Mouse (Mus musculus) embryonic fibroblast, embryonic 13.5 days (primary cell): ENCODE results near the gene Cyp2a5. TPM values are rescaled to one million over a fixed set of nuclear protein-coding genes. Genes with fewer than 3 reads are reported as not detected.
"Not testable (repeated sequence)": the region's sequence is repeated elsewhere in the genome, so short reads cannot be mapped to it uniquely, and the experiment has no call there.

Experiments used
- H3K27ac ChIP-seq: 2 replicates; pipeline ENCODE4 v1.5.1; 2012; ENCODE audit warnings: low read length, control low read depth, inconsistent platforms; ENCODE audit not compliant: insufficient read depth
- H3K4me1 ChIP-seq: 2 replicates; pipeline ENCODE4 v1.6.1; 2011; ENCODE audit warnings: low read length; ENCODE audit not compliant: control insufficient read depth, insufficient read depth
- H3K4me3 ChIP-seq: 2 replicates; pipeline ENCODE4 v1.5.1; 2011; ENCODE audit warnings: mild to moderate bottlenecking, control low read depth, low read length; ENCODE audit not compliant: insufficient read depth
- CTCF ChIP-seq: IDR thresholded peaks from 2 replicates; pipeline ENCODE4 v1.5.1; 2011; ENCODE audit warnings: mild to moderate bottlenecking, control low read depth, low read length, moderate library complexity, borderline replicate concordance; ENCODE audit not compliant: insufficient read depth
- POLR2A ChIP-seq: IDR thresholded peaks from 2 replicates; pipeline ENCODE4 v1.6.1; 2011; ENCODE audit warnings: low read depth, mild to moderate bottlenecking, control low read depth, low read length, moderate library complexity
- polyA plus RNA-seq: library from polyadenylated mRNA; stranded (reverse); fragments of >200 nt; gene quantifications from 2 replicates; pipeline ENCODE4 v1.2.4, GENCODE M21; 2011; ENCODE audit warnings: low read depth; ENCODE audit not compliant: missing spikeins, insufficient read length

Cyp2a5 gene
- not detected in 2 replicates for polyA plus RNA-seq

DNA sequence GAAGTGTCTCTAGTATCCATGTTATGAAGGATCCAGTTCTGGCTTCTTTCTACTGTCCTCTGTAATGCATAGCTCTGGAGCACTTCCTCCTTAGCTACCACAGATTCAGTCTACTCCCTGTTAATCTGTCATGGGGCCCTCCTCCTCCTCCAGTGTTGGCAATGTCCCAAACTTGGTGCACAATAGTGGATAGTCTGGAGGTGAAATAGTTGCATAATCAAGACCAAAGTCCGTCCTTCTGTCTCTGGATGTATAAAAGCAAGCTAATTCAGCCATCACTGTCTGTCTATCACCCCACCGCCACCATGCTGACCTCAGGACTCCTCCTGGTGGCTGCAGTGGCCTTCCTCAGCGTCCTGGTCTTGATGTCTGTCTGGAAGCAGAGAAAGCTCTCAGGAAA is at the start of gene Cyp2a5:
Cyp2a5 (plus strand) TSS at position 247 of the 400 bp plus-strand sequence.
- not testable (repeated sequence) for H3K4me1 ChIP-seq, H3K4me3 ChIP-seq

DNA sequence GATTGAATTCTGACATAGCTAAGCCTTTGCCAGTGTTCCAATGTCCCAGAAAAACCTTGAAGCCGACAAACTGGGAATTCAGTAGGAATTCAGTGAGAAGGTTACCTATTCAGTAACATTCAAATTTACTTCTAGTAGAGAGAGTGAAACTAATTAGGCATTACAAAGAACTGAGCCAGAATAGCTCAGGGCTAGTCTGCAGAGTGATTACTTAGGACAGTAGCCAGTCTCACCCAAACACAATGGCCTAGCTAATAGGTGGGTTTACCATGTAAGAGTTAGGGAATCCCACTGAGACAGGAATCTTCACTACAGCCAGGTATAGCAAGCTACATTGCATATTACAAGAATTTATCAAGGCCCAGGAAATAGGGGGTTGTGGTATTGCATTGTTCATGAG is 49.1 kb upstream of the Cyp2a5 start:
- H3K27ac ChIP-seq, H3K4me1 ChIP-seq, H3K4me3 ChIP-seq: not testable (repeated sequence)

More for the DNA sequence above, at the start of gene Cyp2a5:
- not testable (repeated sequence) for H3K27ac ChIP-seq

- Histone ChIP-seq H3K4me1 (no peaks in the 10 kb centered on the region), H3K27ac (no peak overlapping the region), H3K4me3 (no peak overlapping the region)
- no peak for TF ChIP-seq CTCF
- TF ChIP-seq POLR2A: no peak
Observed at GRCm38 (mm10) chr7:26789984-26790383, 45.1 kb upstream of the Cyp2a5 start.

DNA sequence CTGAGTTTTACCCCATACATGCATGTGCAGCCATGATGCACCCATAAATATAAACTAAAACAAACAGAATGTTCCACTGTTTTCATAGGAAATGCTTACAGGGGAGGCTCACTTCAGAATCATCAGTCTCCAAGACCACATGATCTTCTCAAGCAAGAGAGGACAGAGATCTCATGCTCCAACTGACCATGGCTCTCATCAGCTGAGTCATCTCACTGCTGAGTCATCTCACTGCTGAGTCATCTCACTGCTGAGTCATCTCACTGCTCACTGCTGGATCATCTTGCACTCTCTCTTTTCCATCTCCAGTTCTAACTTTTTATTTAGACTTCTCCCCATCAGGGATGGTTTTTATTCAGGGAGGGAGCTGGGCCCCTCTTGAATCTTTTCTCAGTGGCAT is 35.0 kb upstream of the Cyp2a5 start:
- Histone ChIP-seq H3K4me3 (no peak overlapping the region), H3K4me1 (no peaks in the 10 kb centered on the region), H3K27ac (no peak overlapping the region)
- TF ChIP-seq POLR2A: no peak
- TF ChIP-seq CTCF: no peak

DNA sequence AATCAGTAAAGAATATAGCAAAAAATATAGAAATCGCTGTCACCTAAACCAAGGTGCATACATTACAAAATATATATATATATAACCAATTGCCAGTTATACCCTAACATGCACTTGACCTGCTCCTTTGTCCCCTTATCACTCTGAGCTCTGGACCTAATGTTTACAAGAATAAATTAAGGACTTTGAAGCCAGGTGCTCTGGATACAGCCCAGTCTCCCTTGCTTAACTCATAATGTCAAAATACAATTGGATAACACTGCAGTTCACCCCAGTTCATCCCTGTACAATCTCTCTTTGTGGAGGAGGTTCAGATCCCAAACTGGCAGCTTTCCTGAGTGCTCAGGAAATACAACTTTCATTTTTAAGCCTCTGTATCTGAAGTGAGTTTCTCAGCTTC is 34.1 kb upstream of the Cyp2a5 start:
- no peaks in the 10 kb centered on the region for H3K4me1 ChIP-seq
- no peak overlapping the region for H3K4me3 ChIP-seq
- no peak for TF ChIP-seq CTCF
- no peak for TF ChIP-seq POLR2A
- H3K27ac ChIP-seq: no peak overlapping the region

DNA sequence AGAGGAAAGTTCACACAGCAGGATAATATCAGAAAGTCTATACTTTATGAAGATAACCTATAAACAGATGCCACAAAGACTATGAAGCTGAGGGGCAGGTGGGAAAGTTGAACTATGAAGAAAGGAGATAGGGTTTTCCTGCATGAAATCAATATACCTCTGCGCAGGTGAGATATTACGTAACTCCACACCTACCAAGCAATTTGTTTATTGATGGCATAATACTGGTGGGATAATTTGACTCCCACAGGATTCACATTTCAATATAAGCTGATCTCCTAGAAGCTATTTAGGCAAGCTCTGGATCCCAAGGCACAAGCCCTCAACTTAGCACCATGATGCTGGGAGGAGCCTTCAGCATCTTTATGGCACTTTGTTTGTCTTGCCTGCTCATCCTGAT is 26.5 kb upstream of the Cyp2a5 start, which contains the start of gene Cyp2g1:
Cyp2g1 (plus strand) TSS at position 301 of the 400 bp plus-strand sequence.
- H3K4me3 ChIP-seq: no peak within 1 kb of the TSS
- no peak within 1 kb of the TSS for H3K27ac ChIP-seq
- H3K4me1 ChIP-seq: no peaks in the 10 kb centered on the region
- TF ChIP-seq POLR2A (no peak), CTCF (no peak)

DNA sequence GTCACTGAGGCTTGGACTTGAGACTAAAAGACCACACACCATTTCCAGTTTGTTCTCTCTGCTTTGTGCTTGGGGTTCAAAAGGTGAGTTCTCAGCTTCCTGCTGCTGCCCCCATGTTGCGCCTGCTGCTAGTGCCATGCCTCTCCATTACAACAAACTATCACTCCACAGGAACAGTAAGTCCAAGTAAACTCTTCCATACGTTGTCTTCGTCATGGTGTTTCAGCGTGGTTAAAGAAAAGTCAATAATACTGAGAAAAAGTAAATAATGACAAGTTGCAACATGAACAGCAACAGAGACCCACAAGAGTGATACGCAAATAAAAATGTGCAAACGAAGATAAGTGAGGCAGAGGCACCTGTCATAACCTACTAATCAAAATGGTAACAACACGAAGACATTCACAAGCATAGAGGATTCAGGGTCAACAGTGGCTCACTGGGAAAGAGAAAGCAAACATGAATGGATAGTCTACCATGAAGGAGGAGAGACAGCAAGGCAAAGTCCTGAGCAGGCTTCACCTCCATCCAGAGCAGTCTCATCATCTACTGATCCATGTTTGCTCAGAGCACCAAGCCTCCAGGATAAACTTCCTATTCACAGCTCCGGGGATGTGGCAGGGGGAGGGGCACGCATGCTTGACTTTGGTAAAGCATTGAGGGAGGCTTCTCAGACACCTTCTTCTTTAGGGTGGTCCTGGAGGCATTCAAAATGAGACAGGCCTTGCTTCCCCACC is 3.4 kb upstream of the Cyp2a5 start:
- H3K4me3 ChIP-seq, H3K27ac ChIP-seq, H3K4me1 ChIP-seq: not testable (repeated sequence)

DNA sequence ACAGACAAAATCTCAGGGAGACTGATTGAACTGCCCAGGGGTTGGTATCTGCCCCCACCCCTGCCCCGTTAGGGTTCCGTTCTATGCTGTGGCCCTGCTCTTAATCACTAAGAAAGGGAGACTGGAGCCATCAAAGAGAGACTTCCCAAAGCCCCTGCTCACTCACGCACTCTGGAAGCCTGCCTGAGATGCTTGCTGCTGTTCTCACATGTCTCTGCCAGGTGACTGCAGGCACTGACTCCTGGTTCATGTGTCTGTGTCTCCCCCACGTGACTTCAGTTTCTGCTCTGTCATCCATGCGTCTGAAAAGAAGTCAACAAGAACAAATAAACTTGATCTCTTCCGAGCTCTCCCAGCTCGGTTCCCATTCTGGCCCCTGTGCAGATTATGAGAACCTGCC is 2.4 kb upstream of the Cyp2a5 start:
- H3K4me3 ChIP-seq, H3K27ac ChIP-seq, H3K4me1 ChIP-seq: not testable (repeated sequence)

DNA sequence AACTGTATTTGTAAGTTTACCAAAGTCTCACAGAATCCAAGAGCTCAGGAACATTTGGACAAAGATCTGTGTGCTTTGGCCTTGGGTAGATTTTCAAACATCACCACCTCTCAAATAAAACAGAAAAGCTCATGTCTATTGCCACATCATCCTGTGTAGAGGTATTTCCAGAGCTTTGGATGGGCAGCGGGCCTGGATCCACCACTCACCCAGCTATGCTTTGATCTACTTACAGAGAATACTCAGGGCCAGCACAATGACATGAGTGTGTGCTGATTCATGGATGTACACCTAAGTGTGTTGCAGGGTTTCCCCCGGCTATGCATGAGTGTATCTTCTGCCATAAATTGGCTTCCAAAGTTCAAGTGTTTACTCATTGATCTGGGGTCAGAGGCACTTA is 8.3 kb downstream of the Cyp2a5 start:
- H3K27ac ChIP-seq, H3K4me3 ChIP-seq, H3K4me1 ChIP-seq: not testable (repeated sequence)

DNA sequence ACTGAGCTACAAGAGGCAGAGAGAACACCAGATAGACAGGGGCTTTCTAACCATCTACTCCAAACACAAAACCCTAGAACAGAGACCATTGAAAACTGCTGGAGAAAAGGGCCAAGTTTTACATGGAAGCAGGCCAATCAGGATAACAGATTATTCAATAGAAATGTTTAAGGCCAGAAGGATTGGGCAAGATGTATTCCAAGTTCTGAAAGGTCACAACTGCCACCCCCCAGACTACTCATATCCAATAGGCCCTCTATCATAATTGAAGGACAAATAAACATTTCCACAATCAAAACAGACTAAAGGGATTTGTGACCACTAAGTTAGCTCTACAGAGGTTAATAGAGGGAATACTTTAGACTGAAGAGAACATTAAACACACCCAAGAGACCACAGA is 15.0 kb downstream of the Cyp2a5 start:
- H3K4me1 ChIP-seq, H3K27ac ChIP-seq, H3K4me3 ChIP-seq: not testable (repeated sequence)

DNA sequence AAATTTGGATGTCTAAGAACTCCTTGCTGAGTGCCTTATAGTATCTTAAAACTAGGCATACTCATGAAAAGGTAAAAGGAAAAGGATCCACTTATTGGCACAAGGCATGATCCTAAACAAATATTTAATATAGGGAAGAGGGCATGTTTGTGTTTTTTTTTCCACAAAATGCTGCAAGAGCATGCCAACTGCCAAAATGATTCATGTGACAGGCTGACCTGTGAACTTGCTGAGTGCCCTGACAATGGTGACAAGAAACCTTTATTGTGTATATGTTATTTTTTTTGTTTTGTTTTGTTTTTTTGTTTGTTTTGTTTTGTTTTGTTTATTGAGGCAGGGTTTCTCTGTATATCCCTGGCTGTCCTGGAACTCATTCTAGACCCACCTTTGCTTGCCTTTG is 43.5 kb downstream of the Cyp2a5 start:
- H3K4me3 ChIP-seq, H3K4me1 ChIP-seq, H3K27ac ChIP-seq: not testable (repeated sequence)

GRCm38 (mm10) chr7:26880600-26880999 is 45.5 kb downstream of the Cyp2a5 start:
- not testable (repeated sequence) for H3K4me3 ChIP-seq, H3K27ac ChIP-seq, H3K4me1 ChIP-seq

Other genes starting within 250 kb of the Cyp2a5 start
- gene Vmn1r185, start 216.8 kb upstream of the Cyp2a5 start, polyA plus RNA-seq: not detected in 2 replicates
- gene Cyp2b23, start 148.9 kb upstream of the Cyp2a5 start, polyA plus RNA-seq: not detected in 2 replicates
- gene Cyp2b19, start 78.2 kb upstream of the Cyp2a5 start, polyA plus RNA-seq: not detected in 2 replicates
- gene Cyp2g1, start 26.4 kb upstream of the Cyp2a5 start, polyA plus RNA-seq: not detected in 2 replicates
- not detected in 2 replicates for gene Cyp2a22, start 104.1 kb downstream of the Cyp2a5 start, polyA plus RNA-seq
- gene Cyp2a12, start 193.8 kb downstream of the Cyp2a5 start, polyA plus RNA-seq: not detected in 2 replicates